Mouse (Mus musculus) T-helper 2 cell (primary cell): ENCODE measurements around the gene Npr1.

Experiments
- in situ Hi-C: fragments of 300-600 bp; cut with MboI, MseI; formaldehyde crosslinking; loops from one replicate; pipeline ENCODE4 v1.15.1; 2025; ENCODE audit warnings: high pct_unique_total_duplicates

Npr1 gene

GRCm38 (mm10) chr3:90440756-90441155 is 24.9 kb downstream of the Npr1 start:
- in situ Hi-C loops, result no loop called here

DNA sequence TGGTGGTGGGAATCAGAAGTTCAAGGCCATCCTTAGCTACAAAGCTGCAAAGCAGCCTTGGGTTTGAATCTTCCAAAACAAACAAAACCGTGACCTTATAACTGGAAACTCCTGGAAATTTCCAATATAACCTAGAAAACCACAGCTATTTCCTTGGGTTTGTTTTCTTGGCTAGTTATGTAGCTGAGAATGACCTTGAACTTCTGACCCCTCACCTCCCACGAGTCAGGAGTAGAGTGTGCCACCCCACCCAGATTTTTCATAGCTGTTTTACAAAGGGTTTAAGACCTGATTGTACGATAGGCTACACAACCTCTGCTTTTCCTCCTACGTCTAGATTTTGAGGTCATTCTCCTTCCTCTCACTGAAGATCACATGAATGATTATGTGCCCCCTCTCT is 28.5 kb downstream of the Npr1 start:
- in situ Hi-C loops, result no loop called here

GRCm38 (mm10) chr3:90434073-90434730 is 31.5 kb downstream of the Npr1 start:
- in situ Hi-C loops, result no loop called here

DNA sequence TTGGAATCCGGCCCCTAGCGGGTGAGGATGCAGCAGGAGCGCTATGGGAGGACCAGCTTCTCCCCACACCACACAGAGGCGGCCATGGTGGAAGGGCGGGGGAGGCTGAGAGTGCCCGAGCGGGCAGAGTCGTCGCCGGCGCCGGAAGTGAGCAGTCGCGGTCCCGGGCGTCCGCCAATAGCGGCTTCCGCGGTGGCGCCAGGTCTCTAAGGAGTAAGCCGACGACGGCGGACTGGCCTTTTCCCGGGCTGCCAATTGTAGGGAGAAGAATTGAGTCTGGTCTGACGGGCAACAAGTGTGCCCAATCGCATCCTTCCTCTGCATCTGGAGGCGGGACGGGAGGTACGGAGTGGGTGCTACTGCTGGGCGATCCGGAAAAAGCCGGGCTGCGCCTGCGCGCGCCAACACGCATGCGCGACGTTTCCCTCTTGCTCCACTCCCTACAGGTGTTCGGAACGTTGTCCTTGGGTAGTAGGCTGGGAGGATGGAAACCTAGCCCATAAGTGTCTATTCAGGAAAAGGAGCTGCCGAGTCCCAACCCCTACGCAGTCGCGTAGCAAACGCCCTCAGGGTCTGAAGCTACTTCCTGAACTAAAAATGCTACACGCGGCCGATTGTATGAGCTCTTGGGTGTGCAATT is 32.2 kb downstream of the Npr1 start, which contains the start of gene Ints3:
Gene Ints3 (minus strand): TSS at position 242 of the 640 bp plus-strand sequence.
- in situ Hi-C loops, result no loop called here

DNA sequence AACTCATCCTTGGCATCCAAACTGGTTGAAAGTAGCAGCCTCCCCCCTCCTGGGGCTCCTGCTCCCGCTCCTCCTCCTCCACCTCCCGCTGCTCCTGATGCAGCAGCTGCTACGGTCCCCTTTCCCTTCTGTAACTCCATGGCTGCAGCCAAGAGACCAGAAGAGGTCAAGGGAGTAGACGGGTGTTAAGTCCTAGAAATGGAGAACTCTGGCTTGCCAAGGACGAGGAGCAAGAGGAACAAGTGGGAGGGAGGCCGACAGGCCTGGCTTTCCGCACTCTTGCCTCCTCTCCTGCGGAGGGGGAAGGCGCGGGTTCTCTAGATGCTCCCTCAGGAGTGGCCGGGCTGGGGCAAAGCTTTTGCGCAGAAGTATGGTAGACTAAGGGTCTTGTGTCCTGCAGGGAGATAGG is 32.9 kb downstream of the Npr1 start:
- in situ Hi-C loops, result no loop called here

GRCm38 (mm10) chr3:90432348-90432747 is 33.3 kb downstream of the Npr1 start:
- in situ Hi-C loops, result no loop called here

- in situ Hi-C loops, result no loop called here
Observed at GRCm38 (mm10) chr3:90429576-90429975, 36.1 kb downstream of the Npr1 start.

DNA sequence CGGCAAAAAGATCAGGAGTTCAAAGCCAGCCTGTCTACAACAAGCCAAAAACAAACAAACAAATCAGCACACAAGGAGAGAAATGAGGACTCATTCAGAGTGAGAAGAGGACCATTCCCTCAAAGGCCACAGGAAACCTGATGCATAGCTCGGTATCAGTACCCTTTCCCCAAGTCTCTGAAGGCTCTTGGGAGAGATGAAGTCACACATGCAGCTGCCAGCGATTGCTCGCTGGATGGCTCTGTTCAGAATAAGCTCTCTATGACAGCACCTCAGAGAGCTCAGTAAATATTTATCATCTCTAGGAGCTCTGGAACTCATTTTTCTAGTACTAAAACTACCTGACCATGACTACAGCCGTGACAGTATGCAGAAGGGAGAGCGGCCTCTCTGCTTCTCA is 37.5 kb downstream of the Npr1 start:
- in situ Hi-C loops, result no loop called here

GRCm38 (mm10) chr3:90427574-90427973 is 38.1 kb downstream of the Npr1 start:
- in situ Hi-C loops, result no loop called here

GRCm38 (mm10) chr3:90425499-90425898 is 40.2 kb downstream of the Npr1 start:
- in situ Hi-C loops, result no loop called here

- in situ Hi-C loops, result no loop called here
Observed at GRCm38 (mm10) chr3:90423549-90423948, 42.1 kb downstream of the Npr1 start.

GRCm38 (mm10) chr3:90420696-90421095 is 45.0 kb downstream of the Npr1 start:
- in situ Hi-C loops, result no loop called here

- in situ Hi-C loops, result loop anchor here (10.0 kb wide), 1 partner anchor 52 kb away; the partner anchor contains the start of gene Npr1
Observed at GRCm38 (mm10) chr3:90413011-90413396, 52.7 kb downstream of the Npr1 start.

GRCm38 (mm10) chr3:90412312-90413010 is 53.2 kb downstream of the Npr1 start:
- in situ Hi-C loops, result loop anchor here (10.0 kb wide), 1 partner anchor 52 kb away; the partner anchor contains the start of gene Npr1

DNA sequence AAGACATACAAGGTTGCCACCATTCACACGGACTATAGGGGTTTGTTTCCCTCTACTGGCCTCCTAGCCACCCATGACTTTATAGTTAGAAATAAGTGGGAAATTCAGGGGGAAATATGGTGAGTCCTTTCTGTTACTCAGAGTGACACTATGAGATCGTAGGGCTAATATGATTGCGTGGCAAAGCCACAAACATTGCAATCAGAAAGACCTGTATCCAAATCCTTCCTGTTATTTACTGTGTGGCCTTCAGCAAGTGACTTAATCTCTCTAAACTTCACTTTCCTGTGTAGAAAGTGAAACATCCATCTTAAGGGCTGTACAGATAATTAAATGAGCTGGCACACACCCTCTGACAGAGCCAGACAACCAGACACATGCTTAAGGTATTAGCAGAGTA is 56.9 kb downstream of the Npr1 start:
- in situ Hi-C loops, result no loop called here

DNA sequence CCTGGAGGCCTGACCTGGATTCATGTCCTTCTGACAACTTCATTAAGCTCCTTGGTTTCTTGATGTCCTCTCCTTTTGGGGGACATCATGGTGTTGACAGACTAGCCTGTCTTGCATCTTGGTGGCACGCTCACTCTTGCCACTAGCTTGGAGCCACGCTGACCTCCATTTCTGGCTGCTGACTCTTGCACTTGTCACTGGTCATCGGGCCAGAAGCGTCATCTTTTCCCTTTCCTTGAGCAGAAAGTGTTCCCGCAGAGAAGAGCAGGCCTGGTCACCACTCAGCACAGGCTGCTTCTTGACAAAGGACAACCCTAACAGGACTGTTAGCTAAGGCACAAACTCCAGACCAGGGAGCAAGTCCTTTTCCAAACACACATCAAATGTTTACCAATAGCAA is 59.3 kb downstream of the Npr1 start:
- in situ Hi-C loops, result no loop called here

DNA sequence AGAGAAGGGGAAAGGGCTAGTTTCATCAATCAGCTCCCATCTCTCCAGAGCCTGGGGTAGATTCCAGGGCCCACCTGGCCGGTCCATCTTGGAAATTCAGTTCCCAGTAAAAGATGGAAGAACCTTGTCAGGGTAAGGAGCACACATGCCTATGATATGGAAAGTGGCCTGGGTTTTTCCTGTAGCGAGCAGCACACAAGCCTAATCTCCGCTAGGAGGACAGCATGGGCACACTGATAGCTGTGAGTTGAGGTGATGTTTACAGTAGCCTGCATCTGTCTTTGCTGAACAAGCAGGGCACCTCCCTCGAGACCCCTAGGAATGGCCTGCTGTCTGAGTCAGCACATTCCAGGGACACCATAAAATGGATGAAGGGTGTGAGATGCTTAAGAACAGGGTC is 61.1 kb downstream of the Npr1 start:
- in situ Hi-C loops, result no loop called here

DNA sequence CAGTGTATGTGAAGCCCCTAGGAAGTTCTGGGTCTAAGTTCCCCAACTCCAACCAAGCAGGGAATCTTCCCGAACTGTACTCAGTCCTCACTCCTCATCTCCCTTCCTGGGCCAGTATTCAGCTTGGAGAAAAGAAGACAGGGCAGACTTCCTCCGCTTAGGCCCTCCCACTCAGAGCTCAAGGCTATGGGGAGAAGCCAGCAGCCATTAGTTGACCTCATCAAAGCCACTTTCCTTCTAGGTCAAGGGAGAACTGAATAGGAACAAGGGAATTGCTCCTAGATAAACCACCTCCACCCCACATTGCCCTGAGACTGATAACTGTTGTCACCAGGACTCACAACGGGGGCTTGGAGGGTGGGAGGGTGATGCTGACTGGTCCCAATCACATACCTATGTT is 61.5 kb downstream of the Npr1 start:
- in situ Hi-C loops, result no loop called here

GRCm38 (mm10) chr3:90400993-90401392 is 64.7 kb downstream of the Npr1 start:
- in situ Hi-C loops, result no loop called here
